Mouse (Mus musculus): ENCODE results near the gene Sh3bp1.

GRCm38 (mm10) chr15:78900585-78901421 is 1.2 kb downstream of the Sh3bp1 start:
- no peak for TF ChIP-seq CTCF (IDR thresholded peaks at IDR 0.05; ENCODE audit: low read depth)
- TF ChIP-seq EP300 (optimal IDR thresholded peaks at IDR 0.05) = no peak

All from stomach, postnatal 0 days (tissue).